Mouse (Mus musculus) frontal cortex, adult (tissue): ENCODE data around the gene Omp.

Experiments used
- ATAC-seq: cut with Nextera tagmentation; 2 replicates; pipeline ENCODE4 v1.9.2; 2017; ENCODE audit warnings: mild to moderate bottlenecking, moderate library complexity, mixed read lengths; ENCODE audit not compliant: low TSS enrichment

The Omp gene

GRCm38 (mm10) chr7:98103002-98103941 is 42.0 kb downstream of the Omp start:
- ATAC-seq, result peak; percentile 29; the same call in 1 of the 2 replicates

DNA sequence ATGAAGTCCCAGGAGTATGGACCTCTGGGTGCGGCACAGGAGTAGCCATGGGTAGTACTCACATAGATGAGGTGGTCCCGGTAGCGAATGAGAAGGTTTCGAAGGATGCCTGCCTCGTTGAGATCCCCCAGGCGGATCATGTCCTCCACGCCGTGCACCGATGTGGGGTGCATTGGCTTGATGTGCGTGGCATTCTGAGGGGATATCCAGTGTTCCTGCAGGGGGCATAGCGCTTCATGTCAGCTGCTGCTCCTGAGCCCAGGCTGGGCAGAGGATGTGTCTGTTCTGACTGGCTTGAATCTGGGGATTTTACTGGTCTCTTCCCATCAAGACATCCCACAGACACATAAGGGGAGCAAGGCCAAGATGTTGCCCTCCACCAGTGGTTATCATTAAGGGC is 42.8 kb downstream of the Omp start:
- no peak for ATAC-seq

DNA sequence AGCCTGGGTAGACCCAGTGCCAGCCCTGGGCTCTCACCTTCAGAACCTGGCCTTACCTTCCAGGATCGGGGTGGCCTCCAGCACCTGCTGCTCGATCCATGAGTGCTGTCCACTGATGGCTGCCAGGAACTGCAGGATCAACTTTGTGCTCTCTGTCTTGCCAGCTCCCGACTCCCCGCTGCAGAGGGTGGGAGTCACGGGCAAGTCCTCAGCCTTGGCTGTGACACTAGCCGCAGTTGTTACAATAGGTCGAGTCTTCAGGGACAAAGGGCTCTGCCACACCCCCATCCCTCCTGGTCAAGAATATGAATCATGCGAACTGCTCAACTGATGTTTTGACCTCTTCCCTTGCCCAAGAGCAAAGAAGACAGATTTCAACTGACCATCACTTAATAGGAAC is 47.7 kb downstream of the Omp start:
- ATAC-seq, result no peak

GRCm38 (mm10) chr7:98095852-98096251 is 49.5 kb downstream of the Omp start:
- ATAC-seq, result no peak
